Mouse (Mus musculus): ENCODE measurements around the gene H2al1b. TPM values are rescaled to one million over a fixed set of nuclear protein-coding genes. Genes with fewer than 3 reads are reported as not detected.
"Not testable (repeated sequence)": the region's sequence is repeated elsewhere in the genome, so short reads cannot be mapped to it uniquely, and the experiment has no call there.

Gene H2al1b
- polyA plus RNA-seq, 1 experiment = not detected

GRCm38 (mm10) chrX:11311634-11312033 is 9.4 kb downstream of the H2al1b start, which contains the start of gene H2al1e:
TSS of gene H2al1e (plus strand) at chrX:11311934.
- not testable (repeated sequence) for H3K27me3 ChIP-seq (ENCODE audit: control insufficient read depth, insufficient read depth, low read length); H3K4me3 ChIP-seq (ENCODE audit: control insufficient read depth, insufficient read depth, low read length); H3K4me1 ChIP-seq (replicated peaks; ENCODE audit: control insufficient read depth, insufficient read depth, low read length); H3K36me3 ChIP-seq (ENCODE audit: control insufficient read depth, insufficient read depth, low read length); DNase-seq; H3K27ac ChIP-seq (ENCODE audit: control insufficient read depth, insufficient read depth, low read length)
- no CpG with 5 or more reads among the region's 3 CpGs for WGBS

GRCm38 (mm10) chrX:11314858-11315257 is 12.6 kb downstream of the H2al1b start, which contains the start of gene H2al1f:
TSS of gene H2al1f (plus strand) at chrX:11315158.
- WGBS = no CpG with 5 or more reads among the region's 6 CpGs
- DNase-seq; H3K27ac ChIP-seq (ENCODE audit: control insufficient read depth, insufficient read depth, low read length); H3K36me3 ChIP-seq (ENCODE audit: control insufficient read depth, insufficient read depth, low read length); H3K4me1 ChIP-seq (replicated peaks; ENCODE audit: control insufficient read depth, insufficient read depth, low read length); H3K4me3 ChIP-seq (ENCODE audit: control insufficient read depth, insufficient read depth, low read length); H3K27me3 ChIP-seq (ENCODE audit: control insufficient read depth, insufficient read depth, low read length): not testable (repeated sequence)

- not testable (repeated sequence) for DNase-seq; H3K4me1 ChIP-seq (replicated peaks; ENCODE audit: control insufficient read depth, insufficient read depth, low read length); H3K4me3 ChIP-seq (ENCODE audit: control insufficient read depth, insufficient read depth, low read length); H3K27me3 ChIP-seq (ENCODE audit: control insufficient read depth, insufficient read depth, low read length); H3K27ac ChIP-seq (ENCODE audit: control insufficient read depth, insufficient read depth, low read length); H3K36me3 ChIP-seq (ENCODE audit: control insufficient read depth, insufficient read depth, low read length)
- WGBS = no CpG with 5 or more reads among the region's 3 CpGs
These were observed 15.7 kb downstream of the H2al1b start, which contains the start of gene H2al1g for GRCm38 (mm10) chrX:11317956-11318355. TSS of gene H2al1g (plus strand) at chrX:11318256.

- not testable (repeated sequence) for H3K27ac ChIP-seq (ENCODE audit: control insufficient read depth, insufficient read depth, low read length); H3K4me3 ChIP-seq (ENCODE audit: control insufficient read depth, insufficient read depth, low read length); H3K4me1 ChIP-seq (replicated peaks; ENCODE audit: control insufficient read depth, insufficient read depth, low read length); H3K36me3 ChIP-seq (ENCODE audit: control insufficient read depth, insufficient read depth, low read length); DNase-seq; H3K27me3 ChIP-seq (ENCODE audit: control insufficient read depth, insufficient read depth, low read length)
- WGBS = no CpG with 5 or more reads among the region's 6 CpGs
These were observed 19.0 kb downstream of the H2al1b start, which contains the start of gene H2al1h for GRCm38 (mm10) chrX:11321192-11321591. TSS of gene H2al1h (plus strand) at chrX:11321492.

GRCm38 (mm10) chrX:11324359-11324758 is 22.1 kb downstream of the H2al1b start, which contains the start of gene H2al1i:
TSS of gene H2al1i (plus strand) at chrX:11324659.
- H3K27ac ChIP-seq (ENCODE audit: control insufficient read depth, insufficient read depth, low read length); DNase-seq; H3K4me3 ChIP-seq (ENCODE audit: control insufficient read depth, insufficient read depth, low read length); H3K27me3 ChIP-seq (ENCODE audit: control insufficient read depth, insufficient read depth, low read length); H3K4me1 ChIP-seq (replicated peaks; ENCODE audit: control insufficient read depth, insufficient read depth, low read length); H3K36me3 ChIP-seq (ENCODE audit: control insufficient read depth, insufficient read depth, low read length): not testable (repeated sequence)
- no CpG with 5 or more reads among the region's 5 CpGs for WGBS

- H3K4me1 ChIP-seq (replicated peaks; ENCODE audit: control insufficient read depth, insufficient read depth, low read length); DNase-seq; H3K27me3 ChIP-seq (ENCODE audit: control insufficient read depth, insufficient read depth, low read length); H3K4me3 ChIP-seq (ENCODE audit: control insufficient read depth, insufficient read depth, low read length); H3K27ac ChIP-seq (ENCODE audit: control insufficient read depth, insufficient read depth, low read length); H3K36me3 ChIP-seq (ENCODE audit: control insufficient read depth, insufficient read depth, low read length): not testable (repeated sequence)
- 91% methylated on average over 2 of the region's 2 CpGs for WGBS
These were observed 25.3 kb downstream of the H2al1b start, which contains the start of gene H2al1j for GRCm38 (mm10) chrX:11327522-11327921. TSS of gene H2al1j (plus strand) at chrX:11327822.

GRCm38 (mm10) chrX:11345762-11346161 is 43.5 kb downstream of the H2al1b start:
- Histone ChIP-seq H3K4me1 (replicated peaks; ENCODE audit: control insufficient read depth, insufficient read depth, low read length) (no peaks in the 10 kb centered on the region), H3K27me3 (ENCODE audit: control insufficient read depth, insufficient read depth, low read length) (no peaks in the 10 kb centered on the region), H3K4me3 (ENCODE audit: control insufficient read depth, insufficient read depth, low read length) (no peak overlapping the region), H3K27ac (ENCODE audit: control insufficient read depth, insufficient read depth, low read length) (no peak overlapping the region), H3K36me3 (ENCODE audit: control insufficient read depth, insufficient read depth, low read length) (no peaks in the 10 kb centered on the region)
- no peak for TF ChIP-seq POLR2A (IDR thresholded peaks at IDR 0.05; ENCODE audit: control insufficient read depth, extremely low read depth, insufficient read depth, low read length, poor library complexity)
- no peak for TF ChIP-seq CTCF (IDR thresholded peaks at IDR 0.05; ENCODE audit: borderline replicate concordance, control insufficient read depth, extremely low read depth, insufficient read depth, low read length, poor library complexity)
- DNase-seq = no peak
- 90% methylated on average over 9 of the region's 9 CpGs for whole genome bisulfite sequencing

GRCm38 (mm10) chrX:11346756-11347155 is 44.5 kb downstream of the H2al1b start:
- no peaks in the 10 kb centered on the region for H3K4me1 ChIP-seq (replicated peaks; ENCODE audit: control insufficient read depth, insufficient read depth, low read length)
- no peak for DNase-seq
- TF ChIP-seq CTCF (IDR thresholded peaks at IDR 0.05; ENCODE audit: borderline replicate concordance, control insufficient read depth, extremely low read depth, insufficient read depth, low read length, poor library complexity) (no peak), POLR2A (IDR thresholded peaks at IDR 0.05; ENCODE audit: control insufficient read depth, extremely low read depth, insufficient read depth, low read length, poor library complexity) (no peak)
- 96% methylated on average over 3 of the region's 3 CpGs for WGBS
- H3K27ac ChIP-seq (ENCODE audit: control insufficient read depth, insufficient read depth, low read length) = no peak overlapping the region
- H3K4me3 ChIP-seq (ENCODE audit: control insufficient read depth, insufficient read depth, low read length) = no peak overlapping the region
- H3K27me3 ChIP-seq (ENCODE audit: control insufficient read depth, insufficient read depth, low read length) = no peaks in the 10 kb centered on the region
- H3K36me3 ChIP-seq (ENCODE audit: control insufficient read depth, insufficient read depth, low read length) = no peaks in the 10 kb centered on the region

Other genes starting within 250 kb of the H2al1b start
- not detected in 2 replicates for gene H2al1a, start 3.2 kb upstream of the H2al1b start, polyA plus RNA-seq (2012; rRNA removed)
- gene H2al1c, start 3.2 kb downstream of the H2al1b start, polyA plus RNA-seq (2012; rRNA removed) = not detected in 2 replicates
- gene H2al1d, start 6.4 kb downstream of the H2al1b start, polyA plus RNA-seq (2012; rRNA removed) = not detected in 2 replicates
- not detected in 2 replicates for gene H2al1e, start 9.5 kb downstream of the H2al1b start, polyA plus RNA-seq (2012; rRNA removed)
- gene H2al1f, start 12.7 kb downstream of the H2al1b start, polyA plus RNA-seq (2012; rRNA removed) = not detected in 2 replicates
- not detected in 2 replicates for gene H2al1g, start 15.8 kb downstream of the H2al1b start, polyA plus RNA-seq (2012; rRNA removed)
- gene H2al1h, start 19.1 kb downstream of the H2al1b start, polyA plus RNA-seq (2012; rRNA removed) = not detected in 2 replicates
- not detected in 2 replicates for gene H2al1i, start 22.2 kb downstream of the H2al1b start, polyA plus RNA-seq (2012; rRNA removed)
- not detected in 2 replicates for gene H2al1j, start 25.4 kb downstream of the H2al1b start, polyA plus RNA-seq (2012; rRNA removed)